Mouse (Mus musculus) MEL (cell line): ENCODE measurements around the gene Gm21976.

Source experiments
- CHD2 ChIP-seq: IDR thresholded peaks from 2 replicates; pipeline ENCODE4 v1.6.1; 2011; ENCODE audit warnings: low read length, improper control_type of control experiment
- CTCF ChIP-seq, 3 experiments: IDR thresholded peaks in 2 of 3; conservative IDR thresholded peaks in 1 of 3; 2 replicates each; pipeline ENCODE4 v1.5.1; 2011 to 2012; ENCODE audit warnings: low read length in 3 of 3, low read depth in 2 of 3, mild to moderate bottlenecking in 2 of 3, improper control_type of control experiment in 1 of 3, inconsistent platforms in 1 of 3, mixed read lengths in 1 of 3, moderate library complexity in 1 of 3; ENCODE audit not compliant: control insufficient read depth in 1 of 3, insufficient read depth in 1 of 3, poor library complexity in 1 of 3, severe bottlenecking in 1 of 3
- ETS1 ChIP-seq: IDR thresholded peaks from 2 replicates; pipeline ENCODE4 v1.6.1; 2012; ENCODE audit warnings: low read depth, mild to moderate bottlenecking, inconsistent platforms, low read length, improper control_type of control experiment, moderate library complexity
- GATA1 ChIP-seq: IDR thresholded peaks from 2 replicates; pipeline ENCODE4 v1.6.1; 2011; ENCODE audit warnings: low read depth, low read length, improper control_type of control experiment
- MAFK ChIP-seq: IDR thresholded peaks from 2 replicates; pipeline ENCODE4 v1.6.1; 2011; ENCODE audit warnings: low read depth, mild to moderate bottlenecking, low read length, improper control_type of control experiment, borderline replicate concordance
- MXI1 ChIP-seq: IDR thresholded peaks from 2 replicates; pipeline ENCODE4 v1.6.1; 2011; ENCODE audit warnings: mild to moderate bottlenecking, low read depth, low read length, improper control_type of control experiment
- POLR2A ChIP-seq, 2 experiments: IDR thresholded peaks; 2 replicates each; pipeline ENCODE4 v1.6.1; 2011 to 2012; ENCODE audit warnings: low read length in 2 of 2, mild to moderate bottlenecking in 2 of 2, control low read depth in 1 of 2, improper control_type of control experiment in 1 of 2, low read depth in 1 of 2, moderate library complexity in 1 of 2; ENCODE audit not compliant: control insufficient read depth in 1 of 2, insufficient read depth in 1 of 2, poor library complexity in 1 of 2
- POLR2AphosphoS5 ChIP-seq: IDR thresholded peaks from 2 replicates; pipeline ENCODE4 v1.6.1; 2012; ENCODE audit warnings: low read depth, borderline replicate concordance, mild to moderate bottlenecking, inconsistent platforms, low read length, moderate library complexity, mixed read lengths
- RAD21 ChIP-seq: IDR thresholded peaks from 2 replicates; pipeline ENCODE4 v1.6.1; 2011; ENCODE audit warnings: mild to moderate bottlenecking, low read depth, low read length, improper control_type of control experiment
- RCOR1 ChIP-seq: IDR thresholded peaks from 2 replicates; pipeline ENCODE4 v1.6.1; 2012; ENCODE audit warnings: low read depth, mild to moderate bottlenecking, inconsistent platforms, low read length, improper control_type of control experiment
- SIN3A ChIP-seq: IDR thresholded peaks from 2 replicates; pipeline ENCODE4 v1.6.1; 2012; ENCODE audit warnings: low read length, improper control_type of control experiment, inconsistent platforms
- TAL1 ChIP-seq: IDR thresholded peaks from 2 replicates; pipeline ENCODE4 v1.6.1; 2012; ENCODE audit warnings: mild to moderate bottlenecking, inconsistent platforms, low read length, moderate library complexity, mixed read lengths
- USF1 ChIP-seq: IDR thresholded peaks from 2 replicates; pipeline ENCODE4 v1.6.1; 2014; ENCODE audit warnings: low read depth, mild to moderate bottlenecking, inconsistent platforms, low read length, improper control_type of control experiment, moderate library complexity
- ZKSCAN1 ChIP-seq: IDR thresholded peaks from 2 replicates; pipeline ENCODE4 v1.6.1; 2012; ENCODE audit warnings: low read depth, mild to moderate bottlenecking, inconsistent platforms, low read length, improper control_type of control experiment, moderate library complexity

- TF ChIP-seq TAL1 (no peak), RCOR1 (no peak), MAFK (no peak), ETS1 (no peak), ZKSCAN1 (no peak), POLR2A (IDR thresholded peaks at IDR 0.05; ENCODE audit: control insufficient read depth in 1 of 2, insufficient read depth in 1 of 2, low read depth in 1 of 2, low read length in 2 of 2, poor library complexity in 1 of 2) (no peak), MXI1 (no peak), CTCF (IDR thresholded peaks at IDR 0.05 in 2 of 3, conservative IDR thresholded peaks at IDR 0.05 in 1 of 3; ENCODE audit: control insufficient read depth in 1 of 3, insufficient read depth in 1 of 3, low read depth in 2 of 3, low read length in 3 of 3, poor library complexity in 1 of 3, severe bottlenecking in 1 of 3) (no peak), RAD21 (no peak), GATA1 (no peak), POLR2AphosphoS5 (no peak), SIN3A (no peak), CHD2 (no peak), USF1 (no peak)
These were observed 60.8 kb downstream of the Gm21976 start for GRCm38 (mm10) chr13:98340506-98340905.
